Mouse (Mus musculus) heart, postnatal 0 days (tissue): ENCODE data around the gene Runx1. TPM values are rescaled to one million over a fixed set of nuclear protein-coding genes. Genes with fewer than 3 reads are reported as not detected.

Experiments
- ATAC-seq: fragments of 200-750 bp; cut with Nextera tagmentation; 2 replicates; pipeline ENCODE4 v1.8.0; 2017; ENCODE audit warnings: low read depth, moderate number of reproducible peaks, moderate library complexity; ENCODE audit not compliant: insufficient read depth
- DNase-seq: peaks from one replicate; pipeline ENCODE4 v3.0.0-alpha.2; 2016; ENCODE audit warnings: low spot score
- H3K27ac ChIP-seq: fragments of 300-500 bp; sonication (generic); 2 replicates; pipeline ENCODE4 v1.5.1; 2014; ENCODE audit warnings: low read depth, mild to moderate bottlenecking
- H3K27me3 ChIP-seq: fragments of 300-500 bp; sonication (generic); 2 replicates; pipeline ENCODE4 v1.6.1; 2014; ENCODE audit warnings: low read length, mixed read lengths; ENCODE audit not compliant: control insufficient read depth, insufficient read depth
- H3K36me3 ChIP-seq: fragments of 300-500 bp; sonication (generic); replicated peaks from 2 replicates; pipeline ENCODE4 v1.6.1; 2014; ENCODE audit warnings: low read length, mixed read lengths; ENCODE audit not compliant: control insufficient read depth, insufficient read depth
- H3K4me1 ChIP-seq: fragments of 300-500 bp; sonication (generic); 2 replicates; pipeline ENCODE4 v1.6.1; 2014; ENCODE audit warnings: antibody characterized with exemption; ENCODE audit not compliant: control insufficient read depth, insufficient read depth
- H3K4me2 ChIP-seq: fragments of 300-500 bp; sonication (generic); 2 replicates; pipeline ENCODE4 v1.6.1; 2014; ENCODE audit warnings: low read depth, mild to moderate bottlenecking, low read length, moderate library complexity
- H3K4me3 ChIP-seq: fragments of 300-500 bp; sonication (generic); 2 replicates; pipeline ENCODE4 v1.5.1; 2014; ENCODE audit warnings: low read depth, low read length
- H3K9ac ChIP-seq: fragments of 300-500 bp; sonication (generic); replicated peaks from 2 replicates; pipeline ENCODE4 v1.6.1; 2014; ENCODE audit warnings: low read depth, low read length, mixed read lengths
- H3K9me3 ChIP-seq: fragments of 300-500 bp; sonication (generic); replicated peaks from 2 replicates; pipeline ENCODE4 v1.6.1; 2016; ENCODE audit warnings: low read length; ENCODE audit not compliant: control insufficient read depth
- CTCF ChIP-seq: IDR thresholded peaks from 2 replicates; pipeline ENCODE4 v1.5.1; 2016; ENCODE audit warnings: antibody characterized with exemption, control low read depth, low read depth
- EP300 ChIP-seq: IDR thresholded peaks from 2 replicates; pipeline ENCODE4 v1.6.1; 2016; ENCODE audit warnings: antibody characterized with exemption, low read depth
- WGBS: fragments of 180-500 bp; shearing (Covaris S2); extraction: QIAGEN DNeasy Blood & Tissue Kit; methylation state at CpG from one replicate; pipeline ENCODE4 v1.1.7; 2014; 5-methylcytosine and 5-hydroxymethylcytosine counted together
- polyA plus RNA-seq: library from polyadenylated mRNA; unstranded; fragments of >200 nt; fragmentation: Nextera tagmentation; extraction: Ambion mirVana; gene quantifications from 2 replicates; pipeline ENCODE4 v1.2.1, GENCODE M21; 2015
- total RNA-seq: library from RNA; depleted of rRNA; stranded (reverse); fragments of >200 nt; gene quantifications from 2 replicates; pipeline ENCODE4 v1.2.3, GENCODE M21; 2014; ENCODE audit warnings: low replicate concordance

Runx1 gene
- total and polyA plus RNA-seq, 2 experiments from 2014 or later = 0.33 to 1.3 TPM

- Histone ChIP-seq H3K27me3 (peaks cover 37% of the 10 kb centered on the region), H3K4me1 (no peaks in the 10 kb centered on the region), H3K4me2 (no peak overlapping the region), H3K36me3 (no peaks in the 10 kb centered on the region), H3K9ac (no peak overlapping the region), H3K27ac (no peak overlapping the region), H3K9me3 (no peaks in the 10 kb centered on the region), H3K4me3 (no peak overlapping the region)
- no peak for ATAC-seq
- TF ChIP-seq EP300 (no peak), CTCF (no peak)
- 31% methylated on average over 1 of the region's 1 CpGs for WGBS
- no peak for DNase-seq
Observed at GRCm38 (mm10) chr16:92710161-92710560, 115.8 kb downstream of the Runx1 start.

GRCm38 (mm10) chr16:92708718-92709117, 117.2 kb downstream of the Runx1 start:
- Histone ChIP-seq H3K27ac (no peak overlapping the region), H3K4me2 (no peak overlapping the region), H3K27me3 (peaks cover 36% of the 10 kb centered on the region), H3K9me3 (no peaks in the 10 kb centered on the region), H3K9ac (no peak overlapping the region), H3K4me1 (no peaks in the 10 kb centered on the region), H3K4me3 (no peak overlapping the region), H3K36me3 (no peaks in the 10 kb centered on the region)
- ATAC-seq = no peak
- 46% methylated on average over 4 of the region's 4 CpGs for WGBS
- DNase-seq = no peak
- TF ChIP-seq CTCF (no peak), EP300 (no peak)

- TF ChIP-seq EP300 = no peak
- no peak for TF ChIP-seq CTCF
- Histone ChIP-seq H3K4me1 (no peaks in the 10 kb centered on the region), H3K4me3 (no peak overlapping the region), H3K36me3 (no peaks in the 10 kb centered on the region), H3K9ac (no peak overlapping the region), H3K4me2 (no peak overlapping the region), H3K27me3 (peaks cover 46% of the 10 kb centered on the region), H3K9me3 (no peaks in the 10 kb centered on the region), H3K27ac (no peak overlapping the region)
- ATAC-seq (no peak), DNase-seq (no peak)
- 71% methylated on average over 4 of the region's 4 CpGs for WGBS
Observed at GRCm38 (mm10) chr16:92707712-92708111, 118.2 kb downstream of the Runx1 start.

GRCm38 (mm10) chr16:92707146-92707545, 118.8 kb downstream of the Runx1 start:
- WGBS = 38% methylated on average over 2 of the region's 2 CpGs
- Histone ChIP-seq H3K36me3 (no peaks in the 10 kb centered on the region), H3K9me3 (no peaks in the 10 kb centered on the region), H3K27ac (no peak overlapping the region), H3K9ac (no peak overlapping the region), H3K4me2 (no peak overlapping the region), H3K4me3 (no peak overlapping the region), H3K4me1 (no peaks in the 10 kb centered on the region), H3K27me3 (peaks cover 49% of the 10 kb centered on the region)
- TF ChIP-seq CTCF = no peak
- TF ChIP-seq EP300 = no peak
- ATAC-seq = no peak
- DNase-seq = no peak

GRCm38 (mm10) chr16:92705564-92706458, 120.1 kb downstream of the Runx1 start:
- Histone ChIP-seq H3K9me3 (no peaks in the 10 kb centered on the region), H3K4me1 (no peaks in the 10 kb centered on the region), H3K27ac (no peak overlapping the region), H3K9ac (no peak overlapping the region), H3K4me2 (no peak overlapping the region), H3K36me3 (no peaks in the 10 kb centered on the region), H3K27me3 (peaks cover 60% of the 10 kb centered on the region), H3K4me3 (no peak overlapping the region)
- TF ChIP-seq EP300 (no peak), CTCF (no peak)
- WGBS = 45% methylated on average over 7 of the region's 7 CpGs
- DNase-seq (no peak), ATAC-seq (no peak)
